Comparison of ENCODE assay signal across 9 mouse cellular contexts in genomic region chr11:20616103-20616502, GRCm38 (mm10).
DNase-seq lines count a peak whose midpoint lies in the region; ATAC-seq lines count a peak whose summit lies in the region.
"Had no signal": no experiment of that assay in that cellular context is flagged by ENCODE, and none has a peak within 500 bp of the region (broad histone marks: within the 10 kb centered on the region; RNA-seq: fewer than 3 reads in every experiment).

No protein-coding gene starts in this region.

- intact Hi-C loops in left cerebral cortex, postnatal 36 days (cut with DNase I), result no loop called here

- H3K4me3 ChIP-seq in hindbrain, embryonic 13.5 days, result no peak overlapping the region
- H3K4me3 ChIP-seq in hindbrain, embryonic 11.5 days (ENCODE audit: low read depth, low read length), result no peak overlapping the region
- H3K4me3 ChIP-seq in heart, embryonic 11.5 days (ENCODE audit: low read depth, low read length), result no peak overlapping the region
- H3K4me3 ChIP-seq in intestine, embryonic 16.5 days (ENCODE audit: low read length), result no peak overlapping the region
- H3K4me3 ChIP-seq: midbrain, embryonic 12.5 days had no signal

- ATAC-seq in hindbrain, embryonic 13.5 days (ENCODE audit: low FRiP score), result no peak
- no peak for ATAC-seq in hindbrain, embryonic 11.5 days (ENCODE audit: low FRiP score)
- ATAC-seq in heart, embryonic 11.5 days (replicated peaks; ENCODE audit: insufficient number of reproducible peaks, low FRiP score, low TSS enrichment), result no peak
- ATAC-seq in intestine, embryonic 16.5 days, result no peak

- 64% methylated on average over 3 of the region's 3 CpGs for WGBS in hindbrain, embryonic 13.5 days
- WGBS in hindbrain, embryonic 11.5 days, result 76% methylated on average over 3 of the region's 3 CpGs
- WGBS in heart, embryonic 11.5 days (ENCODE audit: insufficient replicate concordance), result 49% methylated on average over 3 of the region's 3 CpGs
- 74% methylated on average over 3 of the region's 3 CpGs for WGBS in intestine, embryonic 16.5 days

- H3K36me3 ChIP-seq in hindbrain, embryonic 13.5 days, result no peaks in the 10 kb centered on the region
- no peaks in the 10 kb centered on the region for H3K36me3 ChIP-seq in hindbrain, embryonic 11.5 days (ENCODE audit: control insufficient read depth, insufficient read depth, low read length)
- H3K36me3 ChIP-seq in heart, embryonic 11.5 days (ENCODE audit: control insufficient read depth, insufficient read depth, low read length), result no peaks in the 10 kb centered on the region
- H3K36me3 ChIP-seq in intestine, embryonic 16.5 days (ENCODE audit: control insufficient read depth, insufficient read depth, low read length), result no peaks in the 10 kb centered on the region
- H3K36me3 ChIP-seq: midbrain, embryonic 12.5 days had no signal

- no peaks in the 10 kb centered on the region for H3K27me3 ChIP-seq in hindbrain, embryonic 13.5 days
- no peaks in the 10 kb centered on the region for H3K27me3 ChIP-seq in hindbrain, embryonic 11.5 days (ENCODE audit: control insufficient read depth, insufficient read depth, low read length)
- no peaks in the 10 kb centered on the region for H3K27me3 ChIP-seq in heart, embryonic 11.5 days (ENCODE audit: control insufficient read depth, insufficient read depth, low read length)
- H3K27me3 ChIP-seq in intestine, embryonic 16.5 days (replicated peaks; ENCODE audit: control insufficient read depth, insufficient read depth, low read length), result no peaks in the 10 kb centered on the region
- H3K27me3 ChIP-seq: midbrain, embryonic 12.5 days had no signal

- H3K9me3 ChIP-seq in hindbrain, embryonic 13.5 days, result no peaks in the 10 kb centered on the region
- H3K9me3 ChIP-seq in hindbrain, embryonic 11.5 days (ENCODE audit: control insufficient read depth, low read length), result no peaks in the 10 kb centered on the region
- no peaks in the 10 kb centered on the region for H3K9me3 ChIP-seq in heart, embryonic 11.5 days (replicated peaks; ENCODE audit: control insufficient read depth, low read length)
- no peaks in the 10 kb centered on the region for H3K9me3 ChIP-seq in intestine, embryonic 16.5 days (ENCODE audit: control insufficient read depth, low read length)
- H3K9me3 ChIP-seq: midbrain, embryonic 12.5 days had no signal

- no peak overlapping the region for H3K9ac ChIP-seq in hindbrain, embryonic 13.5 days
- H3K9ac ChIP-seq in hindbrain, embryonic 11.5 days (ENCODE audit: low read depth, low read length), result no peak overlapping the region
- H3K9ac ChIP-seq in heart, embryonic 11.5 days (ENCODE audit: low read depth, low read length), result no peak overlapping the region
- H3K9ac ChIP-seq in intestine, embryonic 16.5 days (ENCODE audit: low read depth, low read length), result no peak overlapping the region
- H3K9ac ChIP-seq: midbrain, embryonic 12.5 days had no signal

- DNase-seq in hindbrain, embryonic 11.5 days (ENCODE audit: low spot score), result no peak
- peak; percentile 37 for DNase-seq in CD4-positive helper T cell, adult 2 months (ENCODE audit: low read depth, low spot score)
- DNase-seq in lung, postnatal 25 days (ENCODE audit: low spot score), result peak; percentile 52
- DNase-seq in left cerebral cortex, adult 11 months (ENCODE audit: low spot score), result no peak
- no peak for DNase-seq in left cerebral cortex, postnatal 36 days (ENCODE audit: low spot score in 2 of 2)

- H3K4me1 ChIP-seq in hindbrain, embryonic 13.5 days (replicated peaks), result peaks cover 7% of the 10 kb centered on the region
- H3K4me1 ChIP-seq in hindbrain, embryonic 11.5 days (replicated peaks; ENCODE audit: control insufficient read depth, insufficient read depth, low read length), result no peaks in the 10 kb centered on the region
- peaks cover 10% of the 10 kb centered on the region; the same call in 1 of the 2 replicates for H3K4me1 ChIP-seq in heart, embryonic 11.5 days (ENCODE audit: control insufficient read depth, insufficient read depth, low read length)
- no peaks in the 10 kb centered on the region for H3K4me1 ChIP-seq in intestine, embryonic 16.5 days (ENCODE audit: control insufficient read depth, insufficient read depth, low read length)

- H3K27ac ChIP-seq in hindbrain, embryonic 13.5 days, result peak overlapping the region; percentile 42; the same call in 1 of the 2 replicates
- no peak overlapping the region for H3K27ac ChIP-seq in hindbrain, embryonic 11.5 days (ENCODE audit: low read depth, low read length)
- peak overlapping the region; percentile 63 for H3K27ac ChIP-seq in heart, embryonic 11.5 days (ENCODE audit: low read depth, low read length)
- no peak overlapping the region for H3K27ac ChIP-seq in intestine, embryonic 16.5 days (ENCODE audit: low read length)
- H3K27ac ChIP-seq: midbrain, embryonic 12.5 days had no signal

- H3K4me2 ChIP-seq in hindbrain, embryonic 13.5 days, result no peak overlapping the region
- H3K4me2 ChIP-seq in hindbrain, embryonic 11.5 days (replicated peaks; ENCODE audit: low read depth, low read length), result no peak overlapping the region
- H3K4me2 ChIP-seq in heart, embryonic 11.5 days, result no peak overlapping the region
- H3K4me2 ChIP-seq in intestine, embryonic 16.5 days (ENCODE audit: low read depth, low read length), result no peak overlapping the region
- H3K4me2 ChIP-seq: midbrain, embryonic 12.5 days had no signal

Comparison
In these comparisons a context has a peak if more than half of its experiments do, and no peak if none do; other contexts are left out.
1. H3K27ac ChIP-seq: peak in hindbrain, embryonic 13.5 days (single experiment) and heart, embryonic 11.5 days (single experiment); none in hindbrain, embryonic 11.5 days (single experiment) and intestine, embryonic 16.5 days (single experiment).
2. DNase-seq: peak in CD4-positive helper T cell, adult 2 months (single experiment) and lung, postnatal 25 days (single experiment); none in hindbrain, embryonic 11.5 days (single experiment), left cerebral cortex, adult 11 months (single experiment) and left cerebral cortex, postnatal 36 days (0 of 2).